Mouse (Mus musculus) embryo, embryonic 11.5 days (tissue): Measurements from ENCODE around the gene Arhgef15.
"Not testable (repeated sequence)": the region's sequence is repeated elsewhere in the genome, so short reads cannot be mapped to it uniquely, and the experiment has no call there.

ENCODE experiments used
- DNase-seq: peaks from one replicate; pipeline ENCODE4 v3.0.0-alpha.2; 2012; ENCODE audit warnings: low read depth, low spot score

The Arhgef15 gene

GRCm38 (mm10) chr11:68957308-68957707 lies at the start of gene Arhgef15:
Arhgef15 (minus strand) TSS chr11:68957480.
- DNase-seq = no peak

GRCm38 (mm10) chr11:69006575-69006974 lies 49.3 kb upstream of the Arhgef15 start:
- not testable (repeated sequence) for DNase-seq

- DNase-seq = no peak
Measured at GRCm38 (mm10) chr11:69005193-69005592, 47.9 kb upstream of the Arhgef15 start.

- no peak for DNase-seq
Measured at GRCm38 (mm10) chr11:69003592-69003991, 46.3 kb upstream of the Arhgef15 start.

- DNase-seq = not testable (repeated sequence)
Measured at GRCm38 (mm10) chr11:69002782-69003181, 45.5 kb upstream of the Arhgef15 start.

- no peak for DNase-seq
Measured at GRCm38 (mm10) chr11:68997080-68997479, 39.8 kb upstream of the Arhgef15 start.

- DNase-seq = no peak
Measured at GRCm38 (mm10) chr11:68994377-68994776, 37.1 kb upstream of the Arhgef15 start.

GRCm38 (mm10) chr11:68993122-68993521 lies 35.8 kb upstream of the Arhgef15 start:
- no peak for DNase-seq

GRCm38 (mm10) chr11:68988341-68988740 lies 31.1 kb upstream of the Arhgef15 start:
- no peak for DNase-seq

- no peak for DNase-seq
Measured at GRCm38 (mm10) chr11:68987365-68987882, 30.1 kb upstream of the Arhgef15 start.

GRCm38 (mm10) chr11:68982639-68983369 lies 25.5 kb upstream of the Arhgef15 start:
- DNase-seq = peak; percentile 71

- no peak for DNase-seq
Measured at GRCm38 (mm10) chr11:68980919-68981318, 23.6 kb upstream of the Arhgef15 start.

- DNase-seq = no peak
Measured at GRCm38 (mm10) chr11:68979320-68979733, 22.0 kb upstream of the Arhgef15 start.

GRCm38 (mm10) chr11:68975601-68976000 lies 18.3 kb upstream of the Arhgef15 start:
- no peak for DNase-seq

GRCm38 (mm10) chr11:68975085-68975484 lies 17.8 kb upstream of the Arhgef15 start, which contains the start of gene Rangrf:
Rangrf (minus strand) TSS chr11:68975185.
- DNase-seq = no peak

- no peak for DNase-seq
Measured at GRCm38 (mm10) chr11:68974059-68974450, 16.8 kb upstream of the Arhgef15 start.

- peak; percentile 77 for DNase-seq
Measured at GRCm38 (mm10) chr11:68973250-68974058, 16.2 kb upstream of the Arhgef15 start.

- no peak for DNase-seq
Measured at GRCm38 (mm10) chr11:68970232-68970631, 13.0 kb upstream of the Arhgef15 start.

GRCm38 (mm10) chr11:68968752-68969151 lies 11.5 kb upstream of the Arhgef15 start:
- DNase-seq = no peak

- DNase-seq = peak; percentile 78
Measured at GRCm38 (mm10) chr11:68967337-68968282, 10.3 kb upstream of the Arhgef15 start, which contains the start of gene Slc25a35. Slc25a35 (plus strand) TSS chr11:68968131.

- no peak for DNase-seq
Measured at GRCm38 (mm10) chr11:68966554-68966953, 9.3 kb upstream of the Arhgef15 start.
